Mouse (Mus musculus): ENCODE measurements around the gene Frem1. TPM values are rescaled to one million over a fixed set of nuclear protein-coding genes. Genes with fewer than 3 reads are reported as not detected.

Frem1 gene
- total RNA-seq, 2 experiments from 2014 or later = not detected

DNA sequence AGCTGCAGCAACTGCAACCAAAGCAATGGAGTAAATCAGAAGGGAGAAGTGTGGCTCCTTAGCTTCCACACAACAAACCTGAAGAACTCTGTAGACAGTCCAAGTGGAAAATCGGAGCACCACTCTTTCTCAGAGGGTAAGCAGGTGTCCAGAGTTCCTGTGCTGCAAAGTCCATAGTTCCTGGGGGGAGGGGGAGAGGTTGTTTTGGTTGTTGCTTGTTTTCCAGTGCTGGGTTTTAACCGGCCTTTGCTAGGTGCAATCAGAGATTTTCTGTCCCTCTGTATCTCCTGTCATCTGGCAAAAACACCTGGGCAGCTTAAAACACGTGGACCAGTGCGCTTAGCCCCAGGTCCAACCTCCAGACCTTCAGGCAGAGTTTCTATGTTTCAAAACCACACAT is 177.3 kb downstream of the Frem1 start:
- ATAC-seq (replicated peaks; ENCODE audit: poor library complexity) = no peak

DNA sequence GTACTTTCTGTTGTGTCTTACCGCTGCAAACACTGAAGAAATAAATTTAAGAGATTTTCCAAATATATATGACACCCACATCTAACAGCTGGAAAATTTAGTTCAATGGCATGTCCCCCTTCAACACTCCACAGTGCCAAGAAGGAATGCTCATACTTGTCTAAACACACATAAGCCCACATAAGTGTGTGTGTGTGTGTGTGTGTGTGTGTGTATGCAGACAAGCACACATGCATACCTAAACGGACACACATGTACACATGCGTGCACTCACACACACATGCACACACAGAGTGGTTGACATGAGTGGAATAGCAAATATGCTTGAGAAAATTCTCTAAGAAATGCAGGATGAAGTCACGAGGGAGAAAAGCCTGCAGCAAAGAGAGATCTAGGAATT is 179.6 kb downstream of the Frem1 start:
- no peak for ATAC-seq (replicated peaks; ENCODE audit: poor library complexity)

DNA sequence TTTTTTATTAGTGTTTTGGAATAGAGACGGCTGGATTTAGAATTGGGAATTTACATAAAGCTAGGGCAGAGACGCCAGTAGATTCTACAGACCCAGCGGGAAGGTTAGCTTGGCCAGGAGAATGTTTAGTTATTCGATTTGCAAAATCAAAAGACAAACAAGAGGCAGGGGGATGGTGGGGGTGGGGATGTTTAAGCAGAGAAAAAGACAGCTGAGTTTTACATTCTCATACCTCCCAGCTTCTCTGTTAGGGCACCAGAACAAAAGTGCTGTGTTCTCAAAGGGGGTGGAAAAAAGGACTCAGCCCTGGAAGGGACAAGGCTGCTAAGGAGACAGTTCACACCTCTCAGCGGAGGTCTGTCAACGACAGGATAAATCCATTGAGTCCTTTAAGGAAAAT is 180.0 kb downstream of the Frem1 start:
- no peak for ATAC-seq (replicated peaks; ENCODE audit: poor library complexity)

GRCm38 (mm10) chr4:82870931-82871330 is 181.2 kb downstream of the Frem1 start:
- peak; percentile 90 for ATAC-seq (replicated peaks; ENCODE audit: poor library complexity)

DNA sequence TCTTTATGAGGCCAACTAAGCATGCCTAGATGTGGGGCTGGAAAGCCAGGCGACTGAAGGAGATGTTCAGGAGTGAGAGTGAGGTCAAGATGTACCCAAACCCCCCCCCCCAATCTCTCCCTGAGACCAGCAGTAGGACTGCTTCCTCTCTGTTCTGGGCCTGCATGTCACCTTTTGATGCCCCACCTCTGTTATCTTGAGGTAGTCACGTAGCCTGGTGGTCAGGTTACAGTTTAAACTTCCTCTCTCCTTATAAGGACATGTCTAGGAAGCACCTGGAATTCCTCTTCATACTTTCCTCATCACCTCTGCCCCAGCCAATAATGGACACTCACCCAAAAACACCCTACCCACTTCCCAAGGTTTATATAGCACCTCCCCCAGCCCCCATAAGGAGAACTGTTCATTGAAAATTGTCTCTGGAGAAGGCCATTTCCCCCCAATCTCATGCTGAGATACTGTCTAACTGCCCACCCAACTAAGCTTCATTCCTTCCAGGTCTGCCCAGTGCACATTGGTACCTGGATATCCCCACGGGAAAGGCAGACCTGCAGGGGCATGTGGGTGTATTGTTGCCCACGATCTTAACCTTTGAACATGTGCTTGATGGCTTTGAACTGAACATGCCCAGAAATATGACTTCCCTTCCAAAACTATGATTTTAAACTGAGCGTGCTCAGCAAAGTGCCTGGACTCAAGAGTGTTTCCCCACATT is 184.3 kb downstream of the Frem1 start:
- no peak for ATAC-seq (replicated peaks; ENCODE audit: poor library complexity)

- peak; percentile 76 for ATAC-seq (replicated peaks; ENCODE audit: poor library complexity)
Measured at GRCm38 (mm10) chr4:82867111-82867510, 185.0 kb downstream of the Frem1 start.

DNA sequence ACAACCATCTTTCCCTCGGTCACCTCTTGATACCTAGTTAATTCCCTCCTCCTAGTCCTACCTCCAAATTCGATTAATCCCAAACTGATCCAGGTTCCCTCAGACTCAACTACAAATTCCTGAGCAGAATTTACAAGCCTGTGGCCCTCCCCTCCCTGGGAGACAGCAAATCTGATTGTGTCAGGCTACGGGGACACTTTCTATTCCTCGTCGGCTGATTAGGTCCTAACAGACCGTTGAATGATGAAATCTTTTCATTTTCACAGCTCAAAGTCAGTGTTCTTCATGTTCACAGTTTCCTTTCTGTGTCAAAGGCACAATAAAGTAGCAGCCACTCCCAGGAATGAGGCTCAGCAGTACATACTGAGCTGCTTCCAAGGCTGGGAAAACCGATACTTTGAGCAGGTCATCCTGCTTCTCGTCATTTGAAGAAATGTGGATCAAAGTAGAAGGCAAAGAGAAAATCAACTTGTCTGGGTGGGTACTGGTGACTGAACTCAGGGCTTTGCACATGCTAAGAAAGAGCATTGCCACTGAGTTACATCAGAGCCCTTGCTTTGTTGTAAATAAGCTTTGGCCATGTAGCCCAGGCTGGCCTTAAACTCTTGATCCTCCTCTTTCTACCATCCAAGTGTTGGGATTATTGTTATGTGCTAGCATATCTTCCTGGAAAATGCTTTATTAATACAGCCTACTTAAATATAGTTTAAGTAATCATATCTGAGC is 187.0 kb downstream of the Frem1 start:
- peak; percentile 38 for ATAC-seq (replicated peaks; ENCODE audit: poor library complexity)

DNA sequence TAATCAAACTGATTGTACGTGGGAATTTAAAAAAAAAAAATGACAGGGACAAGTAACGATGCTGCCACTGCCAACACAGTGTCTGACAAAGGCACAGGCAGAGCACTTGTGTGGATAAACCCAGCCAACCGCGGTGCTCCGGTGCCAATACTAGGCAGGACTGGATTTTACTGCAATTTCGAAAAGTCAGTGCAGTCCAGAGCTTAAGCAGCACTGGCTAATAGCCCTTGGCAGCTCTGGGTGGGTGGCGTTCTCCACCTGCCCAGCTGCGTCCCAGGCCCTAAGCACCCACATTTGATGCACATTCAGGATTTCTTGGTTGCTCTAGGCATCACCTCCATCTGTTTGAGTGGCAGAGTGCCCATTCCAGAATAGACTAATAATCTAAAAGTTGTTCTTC is 188.8 kb downstream of the Frem1 start:
- ATAC-seq (replicated peaks; ENCODE audit: poor library complexity) = no peak

- ATAC-seq (replicated peaks; ENCODE audit: poor library complexity) = no peak
Measured at GRCm38 (mm10) chr4:82861451-82861850, 190.7 kb downstream of the Frem1 start.

DNA sequence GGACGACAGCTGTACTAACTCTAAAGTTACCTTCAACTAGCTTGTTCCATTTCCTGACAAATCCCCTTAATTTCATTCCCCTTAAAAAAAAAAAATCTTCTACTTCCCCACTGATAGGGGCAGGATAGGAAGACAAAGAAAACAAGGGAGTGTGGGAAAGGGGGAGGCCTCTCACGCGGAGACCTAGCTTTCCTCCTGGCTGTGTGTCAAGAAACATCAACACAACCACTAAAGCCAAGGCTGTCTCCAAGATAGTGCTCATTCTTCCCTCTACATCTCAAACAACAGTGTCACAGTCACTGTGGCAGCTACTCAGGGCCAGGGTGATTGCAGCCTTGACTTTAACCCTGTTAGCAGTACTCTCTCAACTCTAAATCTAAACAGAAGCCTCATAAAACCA is 191.6 kb downstream of the Frem1 start:
- no peak for ATAC-seq (replicated peaks; ENCODE audit: poor library complexity)

DNA sequence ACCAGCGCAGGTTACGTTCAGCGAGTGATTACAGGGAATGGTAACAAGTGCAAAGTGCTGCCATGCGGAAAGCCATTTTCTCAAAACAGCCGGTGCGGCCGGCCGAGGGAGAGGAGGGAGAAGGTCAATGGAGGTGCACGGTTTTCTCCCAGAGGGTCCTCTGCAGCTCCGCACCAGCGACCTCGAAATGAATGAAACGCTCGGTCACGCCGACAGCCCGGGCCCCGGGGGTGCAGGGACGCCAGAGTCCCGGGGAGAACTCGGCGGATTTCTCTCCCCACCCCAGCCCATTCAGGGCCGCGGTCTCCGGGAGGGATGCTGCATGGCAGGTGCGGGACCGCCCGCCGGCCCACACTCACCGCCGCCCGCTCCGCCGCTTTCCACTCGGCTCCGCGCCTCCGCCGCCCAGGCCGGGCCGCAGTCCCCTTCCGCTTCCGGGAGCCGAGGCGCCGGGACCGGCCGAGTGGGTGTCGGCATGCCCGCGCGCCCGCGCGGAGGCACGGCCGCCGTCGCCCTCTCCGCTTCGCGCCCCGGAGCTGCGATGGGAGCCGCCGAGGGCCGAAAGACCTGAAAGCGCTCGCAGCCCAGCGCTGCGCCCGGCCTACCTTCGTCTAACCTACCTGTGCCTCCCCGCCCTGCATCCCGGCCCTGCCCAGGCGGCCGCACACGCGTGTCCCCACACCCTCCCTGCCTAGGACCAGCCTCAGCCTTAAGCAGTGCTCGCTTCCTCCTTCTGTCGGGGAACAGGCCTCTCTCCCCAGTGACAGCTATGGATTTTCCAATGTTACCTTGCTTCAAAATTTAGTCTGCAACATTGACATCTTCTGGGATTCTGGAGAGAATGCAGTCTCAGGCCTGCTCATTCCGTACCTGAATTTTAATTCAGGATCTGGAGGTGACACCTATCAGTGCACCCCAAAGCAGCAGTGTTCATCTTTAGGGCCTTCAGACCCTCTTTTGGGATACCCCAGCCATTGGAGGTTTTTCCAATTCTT is 192.7 kb downstream of the Frem1 start, which contains the start of gene Zdhhc21:
Zdhhc21 (minus strand) TSS at position 828 of the 995 bp plus-strand sequence.
- peak; percentile 75 for ATAC-seq (replicated peaks; ENCODE audit: poor library complexity)

- 0 out of 2 replicates have a peak, but pooled peaks have one; percentile 13 for ATAC-seq (replicated peaks; ENCODE audit: poor library complexity)
Measured at GRCm38 (mm10) chr4:82858431-82859010, 193.6 kb downstream of the Frem1 start.

DNA sequence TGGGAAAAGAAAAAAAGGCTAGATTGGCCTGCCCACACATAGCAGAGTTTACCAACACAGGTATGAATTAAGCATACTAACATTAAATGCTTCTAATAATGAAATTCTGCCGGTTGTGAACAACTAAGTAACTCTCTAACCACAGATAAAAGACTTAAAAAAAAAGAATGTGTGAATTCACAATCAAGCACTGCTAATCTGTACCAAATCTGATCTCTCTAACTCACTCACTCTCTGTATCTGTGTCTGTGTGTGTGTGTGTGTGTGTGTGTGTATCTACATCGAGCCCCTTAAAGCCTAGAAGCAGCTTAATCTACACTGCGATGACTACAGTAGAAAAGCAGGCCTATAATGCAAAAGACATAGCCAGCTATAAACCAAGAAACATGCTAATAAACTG is 195.2 kb downstream of the Frem1 start:
- no peak for ATAC-seq (replicated peaks; ENCODE audit: poor library complexity)

DNA sequence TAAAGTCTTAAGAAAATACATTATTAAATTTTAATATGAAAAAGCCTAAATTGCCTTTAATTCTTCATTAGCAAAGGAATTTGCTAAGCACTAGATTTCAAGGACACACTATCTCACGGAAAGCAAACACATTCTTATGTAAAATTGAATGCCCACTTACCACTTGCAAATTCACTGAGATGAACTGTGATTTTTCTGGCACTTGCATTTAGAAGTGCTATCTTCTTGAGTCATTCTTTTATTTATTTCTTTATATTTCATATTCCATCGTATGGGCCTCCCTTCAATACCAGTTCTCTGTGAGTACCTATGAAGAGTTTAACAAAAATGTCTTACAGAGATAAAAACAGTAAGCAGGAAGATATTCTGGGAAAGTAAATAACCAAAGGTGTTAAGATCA is 198.3 kb downstream of the Frem1 start:
- ATAC-seq (replicated peaks; ENCODE audit: poor library complexity) = no peak

DNA sequence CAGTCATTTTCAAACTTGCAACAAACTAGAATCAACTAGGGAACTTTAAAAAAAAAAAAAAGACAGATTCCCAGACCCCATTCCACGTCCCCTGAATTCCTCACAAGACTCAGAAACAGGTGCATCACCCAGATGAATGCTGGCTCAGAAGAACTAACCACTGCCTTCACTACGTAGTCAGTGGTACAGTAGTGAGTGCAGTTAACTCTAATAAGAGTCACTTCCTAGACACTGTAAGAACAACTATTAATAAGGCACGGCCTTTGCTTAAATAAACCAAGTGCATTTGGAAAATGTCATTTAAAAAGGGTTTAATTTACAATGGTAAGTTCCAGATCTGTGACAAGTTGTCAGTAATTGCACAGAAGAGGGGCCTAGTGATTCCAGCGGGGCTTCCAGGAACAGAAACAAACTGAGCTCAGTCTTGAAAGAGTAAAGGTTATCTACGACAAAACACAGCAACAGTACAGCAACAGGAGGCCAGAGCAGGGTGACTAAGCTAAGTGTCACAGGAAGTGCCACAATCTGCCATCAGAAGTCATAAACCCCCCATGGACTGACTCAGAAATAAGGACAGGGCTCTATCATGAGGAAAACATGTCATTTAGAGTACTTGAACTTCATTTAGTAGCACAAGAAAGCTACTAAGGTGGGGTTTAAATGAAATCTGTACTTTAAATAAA is 203.4 kb downstream of the Frem1 start:
- peak; percentile 98 for ATAC-seq (replicated peaks; ENCODE audit: poor library complexity)

Other genes starting within 250 kb of the Frem1 start
- 30.4 and 34.9 TPM in 2 replicates for gene Zdhhc21, start 192.4 kb downstream of the Frem1 start, total RNA-seq (2015)
- gene Zdhhc21, start 192.4 kb downstream of the Frem1 start, total RNA-seq (2017) = 19.9 and 21.6 TPM in 2 replicates
- not detected in 2 replicates for gene Cer1, start 167.2 kb downstream of the Frem1 start, total RNA-seq (2015)
- not detected in 2 replicates for gene Cer1, start 167.2 kb downstream of the Frem1 start, total RNA-seq (2017)